ENCODE assay signal across 25 mouse cellular contexts in the genomic region with DNA sequence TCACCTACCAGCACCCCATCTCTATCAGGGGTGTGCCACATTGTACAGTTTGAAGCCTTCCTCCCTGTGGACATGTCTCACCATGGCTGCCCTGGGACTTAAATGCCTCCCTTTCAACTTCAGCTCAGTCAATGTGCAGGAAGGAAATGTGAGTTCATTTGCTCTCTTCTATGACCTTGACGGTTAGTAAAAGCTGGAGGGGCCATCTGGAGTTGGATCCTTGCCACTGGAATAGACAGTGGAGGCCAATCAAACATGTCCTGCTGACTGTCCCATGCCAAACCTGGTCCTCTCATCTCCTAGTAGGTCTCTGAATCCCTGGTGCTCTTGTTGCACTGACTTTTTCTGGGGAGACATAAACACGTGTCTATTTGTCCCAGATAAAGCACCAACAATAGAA.
DNase-seq lines count a peak whose midpoint lies in the region; ATAC-seq lines count a peak whose summit lies in the region.
"Had no signal": no experiment of that assay in that cellular context is flagged by ENCODE, and none has a peak within 500 bp of the region (broad histone marks: within the 10 kb centered on the region; RNA-seq: fewer than 3 reads in every experiment).

No protein-coding gene starts in this region.

- WGBS in hindbrain, embryonic 10.5 days = 81% methylated on average over 2 of the region's 2 CpGs
- 68% methylated on average over 2 of the region's 2 CpGs for WGBS in hindbrain, embryonic 13.5 days

- peaks cover 13% of the 10 kb centered on the region for H3K4me1 ChIP-seq in hindbrain, embryonic 10.5 days (replicated peaks)
- peaks cover 7% of the 10 kb centered on the region for H3K4me1 ChIP-seq in hindbrain, embryonic 13.5 days (replicated peaks)
- H3K4me1 ChIP-seq: embryonic facial prominence, embryonic 10.5 days; embryonic facial prominence, embryonic 13.5 days; forebrain, embryonic 12.5 days; forebrain, embryonic 15.5 days; hindbrain, embryonic 15.5 days had no signal

- H3K9me3 ChIP-seq in hindbrain, embryonic 10.5 days = no peaks in the 10 kb centered on the region
- no peaks in the 10 kb centered on the region for H3K9me3 ChIP-seq in hindbrain, embryonic 13.5 days
- H3K9me3 ChIP-seq: embryonic facial prominence, embryonic 10.5 days; embryonic facial prominence, embryonic 13.5 days; forebrain, embryonic 12.5 days; forebrain, embryonic 15.5 days; hindbrain, embryonic 15.5 days had no signal

- no peak overlapping the region for H3K4me3 ChIP-seq in hindbrain, embryonic 10.5 days
- H3K4me3 ChIP-seq in hindbrain, embryonic 13.5 days = no peak overlapping the region
- H3K4me3 ChIP-seq: embryonic facial prominence, embryonic 10.5 days; embryonic facial prominence, embryonic 13.5 days; erythroblast, embryonic 14.5 days; forebrain, embryonic 12.5 days; forebrain, embryonic 15.5 days; gastrocnemius, adult 2 months; heart, adult 2 months; hindbrain, embryonic 15.5 days had no signal

- no peak overlapping the region for H3K4me2 ChIP-seq in hindbrain, embryonic 13.5 days
- H3K4me2 ChIP-seq: embryonic facial prominence, embryonic 13.5 days; forebrain, embryonic 12.5 days; forebrain, embryonic 15.5 days; heart, embryonic 11.5 days; hindbrain, embryonic 15.5 days had no signal

- peak; percentile 28 to 57 for DNase-seq in adrenal gland, adult (ENCODE audit: inconsistent age in 2 of 2, low spot score in 1 of 2)
- no peak for DNase-seq in adrenal gland, postnatal 25 days
- no peak for DNase-seq in frontal cortex, postnatal 10 days (ENCODE audit: low spot score in 2 of 2)
- DNase-seq in hindbrain, embryonic 10.5 days (ENCODE audit: low spot score) = no peak
- DNase-seq: adrenal gland, postnatal 36 days; cerebellum, adult 2 months; cerebellum, adult 9-11 months; cerebellum, postnatal 36 days; gastrocnemius, adult 2 months; gastrocnemius, postnatal 14 days; heart, adult 2 months; heart, postnatal 10 days; heart, postnatal 36 days; kidney, adult 2 months had no signal

- H3K36me3 ChIP-seq in hindbrain, embryonic 10.5 days = no peaks in the 10 kb centered on the region
- no peaks in the 10 kb centered on the region for H3K36me3 ChIP-seq in hindbrain, embryonic 13.5 days
- H3K36me3 ChIP-seq: embryonic facial prominence, embryonic 10.5 days; embryonic facial prominence, embryonic 13.5 days; forebrain, embryonic 12.5 days; forebrain, embryonic 15.5 days; hindbrain, embryonic 15.5 days had no signal

- H3K27me3 ChIP-seq in hindbrain, embryonic 10.5 days (ENCODE audit: insufficient read depth, poor library complexity, severe bottlenecking) = no peaks in the 10 kb centered on the region
- no peaks in the 10 kb centered on the region for H3K27me3 ChIP-seq in hindbrain, embryonic 13.5 days
- H3K27me3 ChIP-seq: embryonic facial prominence, embryonic 13.5 days; forebrain, embryonic 12.5 days; forebrain, embryonic 15.5 days; hindbrain, embryonic 15.5 days had no signal

- no peak overlapping the region for H3K9ac ChIP-seq in hindbrain, embryonic 13.5 days
- H3K9ac ChIP-seq: embryonic facial prominence, embryonic 13.5 days; forebrain, embryonic 12.5 days; forebrain, embryonic 15.5 days; hindbrain, embryonic 15.5 days had no signal

- H3K27ac ChIP-seq in hindbrain, embryonic 10.5 days = peak overlapping the region; percentile 60
- no peak overlapping the region; the same call in 1 of the 2 replicates for H3K27ac ChIP-seq in hindbrain, embryonic 13.5 days
- H3K27ac ChIP-seq: embryonic facial prominence, embryonic 10.5 days; embryonic facial prominence, embryonic 13.5 days; forebrain, embryonic 12.5 days; forebrain, embryonic 15.5 days; gastrocnemius, adult 2 months; heart, adult 2 months; hindbrain, embryonic 15.5 days had no signal

- ATAC-seq in frontal cortex, adult (ENCODE audit: low TSS enrichment) = 0 out of 2 replicates have a peak, but pooled peaks have one; percentile 6
- ATAC-seq in hindbrain, embryonic 13.5 days (ENCODE audit: low FRiP score) = no peak
- ATAC-seq: activated CD4-positive, CD25-positive, alpha-beta regulatory T cell, adult 4 months; forebrain, embryonic 15.5 days; intestine, postnatal 0 days had no signal

Comparison
In these comparisons a context has a peak if more than half of its experiments do, and no peak if none do; other contexts are left out.
1. DNase-seq: peak in adrenal gland, adult (2 of 2); none in adrenal gland, postnatal 25 days (single experiment), frontal cortex, postnatal 10 days (0 of 2) and hindbrain, embryonic 10.5 days (single experiment).